Mouse (Mus musculus) liver, postnatal 0 days (tissue): Measurements from ENCODE around the gene Mob3b. TPM values are rescaled to one million over a fixed set of nuclear protein-coding genes. Genes with fewer than 3 reads are reported as not detected.

ENCODE experiments used
- ATAC-seq: fragments of 200-750 bp; cut with Nextera tagmentation; 2 replicates; pipeline ENCODE4 v1.8.0; 2017; ENCODE audit warnings: mild to moderate bottlenecking, moderate library complexity
- DNase-seq: peaks from one replicate; pipeline ENCODE4 v3.0.0-alpha.2; 2016
- H3K27ac ChIP-seq: fragments of 300-500 bp; sonication (generic); 2 replicates; pipeline ENCODE4 v1.5.1; 2014; ENCODE audit warnings: antibody characterized with exemption, moderate library complexity, mild to moderate bottlenecking, low read depth
- H3K27me3 ChIP-seq: fragments of 300-500 bp; sonication (generic); 2 replicates; pipeline ENCODE4 v1.6.1; 2014; ENCODE audit warnings: low read length, control low read depth, mixed read lengths; ENCODE audit not compliant: insufficient read depth
- H3K36me3 ChIP-seq: fragments of 300-500 bp; sonication (generic); replicated peaks from 2 replicates; pipeline ENCODE4 v1.6.1; 2014; ENCODE audit warnings: mild to moderate bottlenecking, control low read depth, low read length, moderate library complexity, mixed read lengths; ENCODE audit not compliant: insufficient read depth
- H3K4me1 ChIP-seq: fragments of 300-500 bp; sonication (generic); 2 replicates; pipeline ENCODE4 v1.6.1; 2014; ENCODE audit warnings: antibody characterized with exemption, mild to moderate bottlenecking, control low read depth; ENCODE audit not compliant: insufficient read depth
- H3K4me2 ChIP-seq: fragments of 300-500 bp; sonication (generic); 2 replicates; pipeline ENCODE4 v1.6.1; 2014; ENCODE audit warnings: low read depth, mild to moderate bottlenecking, low read length, moderate library complexity, mixed read lengths
- H3K4me3 ChIP-seq: fragments of 300-500 bp; sonication (generic); 2 replicates; pipeline ENCODE4 v1.5.1; 2014; ENCODE audit warnings: low read depth, low read length
- H3K9ac ChIP-seq: fragments of 300-500 bp; sonication (generic); replicated peaks from 2 replicates; pipeline ENCODE4 v1.6.1; 2014; ENCODE audit warnings: mild to moderate bottlenecking, moderate library complexity
- H3K9me3 ChIP-seq: fragments of 300-500 bp; sonication (generic); 2 replicates; pipeline ENCODE4 v1.6.1; 2016; ENCODE audit warnings: mild to moderate bottlenecking, control low read depth, low read length, mixed read lengths
- CTCF ChIP-seq: sonication (generic); IDR thresholded peaks from 2 replicates; pipeline ENCODE4 v1.5.1; 2016; ENCODE audit warnings: antibody characterized with exemption, low read depth
- EP300 ChIP-seq: IDR thresholded peaks from 2 replicates; pipeline ENCODE4 v1.6.1; 2016; ENCODE audit warnings: antibody characterized with exemption, low read depth, mild to moderate bottlenecking
- WGBS: fragments of 180-500 bp; shearing (Covaris S2); extraction: QIAGEN DNeasy Blood & Tissue Kit; methylation state at CpG from one replicate; pipeline ENCODE4 v1.1.7; 2014; ENCODE audit not compliant: insufficient replicate concordance; 5-methylcytosine and 5-hydroxymethylcytosine counted together
- polyA plus RNA-seq: library from polyadenylated mRNA; unstranded; fragments of >200 nt; fragmentation: Nextera tagmentation; extraction: Ambion mirVana; gene quantifications from 2 replicates; pipeline ENCODE4 v1.2.1, GENCODE M21; 2015

The Mob3b gene
- polyA plus RNA-seq, 1 experiment from 2014 or later, result 13.6 TPM

- 65% methylated on average over 5 of the region's 5 CpGs for WGBS
Measured at GRCm38 (mm10) chr4:35167855-35168254, 10.6 kb upstream of the Mob3b start.

GRCm38 (mm10) chr4:35165947-35166346 is 8.7 kb upstream of the Mob3b start:
- Histone ChIP-seq H3K4me1 (0 out of 2 replicates have a peak, but pooled peaks cover 2% of the 10 kb centered on the region), H3K27ac (peak overlapping the region; percentile 75), H3K4me2 (no peak overlapping the region), H3K27me3 (no peaks in the 10 kb centered on the region), H3K9me3 (no peaks in the 10 kb centered on the region), H3K4me3 (no peak overlapping the region), H3K36me3 (no peaks in the 10 kb centered on the region), H3K9ac (peak overlapping the region; percentile 27; the same call in 1 of the 2 replicates)
- DNase-seq, result no peak
- TF ChIP-seq EP300 (no peak), CTCF (no peak)
- 21% methylated on average over 3 of the region's 3 CpGs for WGBS
- peak; percentile 84 for ATAC-seq

More at GRCm38 (mm10) chr4:35167855-35168254, 10.6 kb upstream of the Mob3b start:
- Histone ChIP-seq H3K36me3 (no peaks in the 10 kb centered on the region), H3K9me3 (no peaks in the 10 kb centered on the region), H3K27ac (no peak overlapping the region), H3K27me3 (no peaks in the 10 kb centered on the region), H3K4me3 (no peak overlapping the region), H3K4me1 (0 out of 2 replicates have a peak, but pooled peaks cover 2% of the 10 kb centered on the region), H3K4me2 (no peak overlapping the region), H3K9ac (no peak overlapping the region)
- TF ChIP-seq CTCF (no peak), EP300 (no peak)
- DNase-seq, result no peak
- no peak for ATAC-seq

- ATAC-seq (no peak; the same call in 1 of the 2 replicates), DNase-seq (no peak)
- TF ChIP-seq EP300, result no peak
- no peak for TF ChIP-seq CTCF
- Histone ChIP-seq H3K27ac (peak overlapping the region; percentile 75; the same call in 1 of the 2 replicates), H3K27me3 (no peaks in the 10 kb centered on the region), H3K4me3 (no peak overlapping the region), H3K36me3 (no peaks in the 10 kb centered on the region), H3K4me1 (0 out of 2 replicates have a peak, but pooled peaks cover 2% of the 10 kb centered on the region), H3K4me2 (no peak overlapping the region), H3K9me3 (no peaks in the 10 kb centered on the region), H3K9ac (no peak overlapping the region)
- WGBS, result 68% methylated on average over 2 of the region's 2 CpGs
Measured at GRCm38 (mm10) chr4:35165275-35165674, 8.0 kb upstream of the Mob3b start.

GRCm38 (mm10) chr4:35157815-35158214 is 531 bp upstream of the Mob3b start:
- 44% methylated on average over 11 of the region's 11 CpGs for WGBS
- 0 out of 2 replicates have a peak overlapping the region, but pooled peaks have one; percentile 34 for H3K27ac ChIP-seq
- peak overlapping the region; percentile 77 for H3K4me2 ChIP-seq
- peaks cover 18% of the 10 kb centered on the region for H3K4me1 ChIP-seq
- H3K36me3 ChIP-seq, result no peaks in the 10 kb centered on the region
- H3K4me3 ChIP-seq, result peak overlapping the region; percentile 71
- no peaks in the 10 kb centered on the region for H3K9me3 ChIP-seq
- ATAC-seq (no peak), DNase-seq (no peak)
- TF ChIP-seq CTCF (no peak), EP300 (no peak)
- no peaks in the 10 kb centered on the region for H3K27me3 ChIP-seq
- H3K9ac ChIP-seq, result peak overlapping the region; percentile 75; the same call in 1 of the 2 replicates

GRCm38 (mm10) chr4:35156149-35156611 is 1.1 kb downstream of the Mob3b start:
- ATAC-seq (peak; percentile 62), DNase-seq (peak; percentile 69)
- H3K27ac ChIP-seq, result peak overlapping the region; percentile 94
- no peaks in the 10 kb centered on the region for H3K36me3 ChIP-seq
- H3K9ac ChIP-seq, result peak overlapping the region; percentile 75
- H3K9me3 ChIP-seq, result no peaks in the 10 kb centered on the region
- H3K4me2 ChIP-seq, result peak overlapping the region; percentile 77
- H3K27me3 ChIP-seq, result no peaks in the 10 kb centered on the region
- peak overlapping the region; percentile 71 for H3K4me3 ChIP-seq
- TF ChIP-seq EP300, result no peak
- no peak for TF ChIP-seq CTCF
- WGBS, result under 1% methylated on average over 26 of the region's 26 CpGs
- peaks cover 18% of the 10 kb centered on the region for H3K4me1 ChIP-seq

GRCm38 (mm10) chr4:35155132-35155922 is 2.0 kb downstream of the Mob3b start:
- no peaks in the 10 kb centered on the region for H3K27me3 ChIP-seq
- H3K36me3 ChIP-seq, result no peaks in the 10 kb centered on the region
- no peaks in the 10 kb centered on the region for H3K9me3 ChIP-seq
- H3K4me2 ChIP-seq, result peak overlapping the region; percentile 77
- ATAC-seq (peak; percentile 87), DNase-seq (peak; percentile 78)
- 25% methylated on average over 20 of the region's 20 CpGs for WGBS
- TF ChIP-seq EP300 (peak; percentile 26; the same call in 1 of the 2 replicates), CTCF (peak; percentile 61)
- H3K27ac ChIP-seq, result peak overlapping the region; percentile 94
- H3K9ac ChIP-seq, result peak overlapping the region; percentile 75
- peaks cover 18% of the 10 kb centered on the region for H3K4me1 ChIP-seq
- H3K4me3 ChIP-seq, result peak overlapping the region; percentile 71
